Mouse (Mus musculus): ENCODE data around the gene Morn3. TPM values are rescaled to one million over a fixed set of nuclear protein-coding genes. Genes with fewer than 3 reads are reported as not detected.

Morn3 gene
- total and polyA plus RNA-seq, 3 experiments = not detected

GRCm38 (mm10) chr5:123020426-123020825, 26.4 kb downstream of the Morn3 start:
- DNase-seq (ENCODE audit: low spot score) (no peak), ATAC-seq (ENCODE audit: extremely low read depth, insufficient number of reproducible peaks, low FRiP score, poor library complexity, severe bottlenecking) (no peak)
- H3K36me3 ChIP-seq (replicated peaks) = peaks cover 42% of the 10 kb centered on the region
- H3K4me3 ChIP-seq (ENCODE audit: low read depth, low read length) = no peak overlapping the region
- peaks cover 33% of the 10 kb centered on the region for H3K4me1 ChIP-seq (ENCODE audit: insufficient read depth, low read depth, low read length)
- no peaks in the 10 kb centered on the region for H3K27me3 ChIP-seq (ENCODE audit: insufficient read depth, low read length)
- no peak for TF ChIP-seq CTCF (IDR thresholded peaks at IDR 0.05; ENCODE audit: low read depth, low read length)
- no peak for TF ChIP-seq POLR2AphosphoS5 (IDR thresholded peaks at IDR 0.05; ENCODE audit: insufficient replicate concordance, low read depth, low read length)
- no peak for TF ChIP-seq TAL1 (conservative IDR thresholded peaks at IDR 0.05; ENCODE audit: low read depth, low read length)
- no peak for TF ChIP-seq GATA1 (IDR thresholded peaks at IDR 0.05; ENCODE audit: borderline replicate concordance, low read length)
- no peaks in the 10 kb centered on the region for H3K9me3 ChIP-seq (replicated peaks)

DNA sequence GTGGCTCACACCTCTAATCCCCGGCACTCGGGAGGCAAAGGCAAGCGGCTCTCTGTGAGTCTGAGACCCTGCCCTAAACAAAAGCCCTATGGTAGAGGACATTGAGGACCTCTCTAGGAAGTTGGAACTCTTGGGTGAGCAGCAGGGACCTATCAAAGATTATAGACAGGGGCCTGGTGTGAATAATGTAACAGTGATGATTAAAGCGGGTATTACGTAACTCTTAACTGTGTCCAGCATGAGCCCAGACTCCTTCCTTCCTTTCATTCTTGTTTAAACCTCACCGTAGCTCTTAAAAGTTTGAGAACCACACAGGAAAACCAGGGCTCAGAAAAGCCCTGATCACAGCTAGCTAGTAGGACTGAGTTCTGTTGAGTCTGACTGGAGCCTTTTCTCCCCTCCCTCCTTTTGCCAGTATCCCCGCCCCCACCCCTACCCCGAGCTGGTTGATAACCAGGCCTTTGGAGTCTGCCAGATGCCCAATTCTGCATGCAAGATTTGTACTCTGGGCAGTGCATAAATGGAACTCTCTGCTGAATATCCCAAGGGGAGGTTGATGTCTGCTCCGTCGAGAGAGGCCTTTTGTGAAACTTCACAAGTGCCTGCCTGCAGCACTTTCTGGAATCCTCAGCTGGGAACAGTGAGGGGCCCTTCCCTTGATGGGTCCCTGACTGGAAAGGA, 27.3 kb downstream of the Morn3 start:
- ATAC-seq (ENCODE audit: extremely low read depth, insufficient number of reproducible peaks, low FRiP score, poor library complexity, severe bottlenecking) (no peak), DNase-seq (ENCODE audit: low spot score) (no peak)
- H3K36me3 ChIP-seq (replicated peaks) = peaks cover 38% of the 10 kb centered on the region
- H3K27me3 ChIP-seq (ENCODE audit: insufficient read depth, low read length) = no peaks in the 10 kb centered on the region
- no peak for TF ChIP-seq CTCF (IDR thresholded peaks at IDR 0.05; ENCODE audit: low read depth, low read length)
- no peak for TF ChIP-seq GATA1 (IDR thresholded peaks at IDR 0.05; ENCODE audit: borderline replicate concordance, low read length)
- no peak for TF ChIP-seq POLR2AphosphoS5 (IDR thresholded peaks at IDR 0.05; ENCODE audit: insufficient replicate concordance, low read depth, low read length)
- no peak for TF ChIP-seq GATA2 (IDR thresholded peaks at IDR 0.05; ENCODE audit: borderline replicate concordance, low read depth, low read length)
- no peak for TF ChIP-seq TAL1 (conservative IDR thresholded peaks at IDR 0.05; ENCODE audit: low read depth, low read length)
- H3K4me1 ChIP-seq (ENCODE audit: insufficient read depth, low read depth, low read length) = peaks cover 29% of the 10 kb centered on the region
- no peaks in the 10 kb centered on the region for H3K9me3 ChIP-seq (replicated peaks)
- no peak overlapping the region for H3K4me3 ChIP-seq (ENCODE audit: low read depth, low read length)

GRCm38 (mm10) chr5:123017504-123017903, 29.3 kb downstream of the Morn3 start:
- H3K9me3 ChIP-seq (replicated peaks) = no peaks in the 10 kb centered on the region
- no peak for TF ChIP-seq POLR2AphosphoS5 (IDR thresholded peaks at IDR 0.05; ENCODE audit: insufficient replicate concordance, low read depth, low read length)
- no peak for TF ChIP-seq GATA2 (IDR thresholded peaks at IDR 0.05; ENCODE audit: borderline replicate concordance, low read depth, low read length)
- no peak overlapping the region for H3K4me3 ChIP-seq (ENCODE audit: low read depth, low read length)
- H3K4me1 ChIP-seq (ENCODE audit: insufficient read depth, low read depth, low read length) = peaks cover 40% of the 10 kb centered on the region
- DNase-seq (ENCODE audit: low spot score) (no peak), ATAC-seq (ENCODE audit: extremely low read depth, insufficient number of reproducible peaks, low FRiP score, poor library complexity, severe bottlenecking) (no peak)
- peaks cover 36% of the 10 kb centered on the region for H3K36me3 ChIP-seq (replicated peaks)
- no peaks in the 10 kb centered on the region for H3K27me3 ChIP-seq (ENCODE audit: insufficient read depth, low read length)

DNA sequence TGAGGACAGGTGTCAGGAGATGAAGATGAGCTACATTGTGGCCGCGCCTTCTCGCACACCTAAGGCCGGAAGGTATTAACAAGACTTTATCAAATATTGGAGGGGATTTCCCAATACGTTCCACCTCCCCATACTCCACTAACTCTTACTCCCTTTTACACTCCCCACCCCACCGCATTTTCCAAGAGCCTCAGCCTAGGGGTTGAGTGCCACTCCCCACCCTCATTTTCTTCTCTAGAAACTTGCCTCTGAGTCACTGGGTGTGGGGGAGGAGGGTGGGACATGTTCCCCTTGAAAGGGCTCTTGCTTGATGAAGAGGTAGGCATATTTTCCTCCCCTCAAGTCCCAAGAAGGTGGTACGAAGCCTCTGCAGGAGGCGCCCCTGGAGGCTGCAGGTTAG, 30.9 kb downstream of the Morn3 start:
- DNase-seq (ENCODE audit: low spot score) (no peak), ATAC-seq (ENCODE audit: extremely low read depth, insufficient number of reproducible peaks, low FRiP score, poor library complexity, severe bottlenecking) (no peak)
- H3K36me3 ChIP-seq (replicated peaks) = peaks cover 30% of the 10 kb centered on the region
- TF ChIP-seq GATA1 (IDR thresholded peaks at IDR 0.05; ENCODE audit: borderline replicate concordance, low read length) = no peak
- TF ChIP-seq GATA2 (IDR thresholded peaks at IDR 0.05; ENCODE audit: borderline replicate concordance, low read depth, low read length) = no peak
- no peak for TF ChIP-seq TAL1 (conservative IDR thresholded peaks at IDR 0.05; ENCODE audit: low read depth, low read length)
- no peak for TF ChIP-seq CTCF (IDR thresholded peaks at IDR 0.05; ENCODE audit: low read depth, low read length)
- TF ChIP-seq POLR2AphosphoS5 (IDR thresholded peaks at IDR 0.05; ENCODE audit: insufficient replicate concordance, low read depth, low read length) = no peak
- H3K4me1 ChIP-seq (ENCODE audit: insufficient read depth, low read depth, low read length) = peaks cover 40% of the 10 kb centered on the region
- H3K27me3 ChIP-seq (ENCODE audit: insufficient read depth, low read length) = no peaks in the 10 kb centered on the region
- no peaks in the 10 kb centered on the region for H3K9me3 ChIP-seq (replicated peaks)
- H3K4me3 ChIP-seq (ENCODE audit: low read depth, low read length) = peak overlapping the region; percentile 75

DNA sequence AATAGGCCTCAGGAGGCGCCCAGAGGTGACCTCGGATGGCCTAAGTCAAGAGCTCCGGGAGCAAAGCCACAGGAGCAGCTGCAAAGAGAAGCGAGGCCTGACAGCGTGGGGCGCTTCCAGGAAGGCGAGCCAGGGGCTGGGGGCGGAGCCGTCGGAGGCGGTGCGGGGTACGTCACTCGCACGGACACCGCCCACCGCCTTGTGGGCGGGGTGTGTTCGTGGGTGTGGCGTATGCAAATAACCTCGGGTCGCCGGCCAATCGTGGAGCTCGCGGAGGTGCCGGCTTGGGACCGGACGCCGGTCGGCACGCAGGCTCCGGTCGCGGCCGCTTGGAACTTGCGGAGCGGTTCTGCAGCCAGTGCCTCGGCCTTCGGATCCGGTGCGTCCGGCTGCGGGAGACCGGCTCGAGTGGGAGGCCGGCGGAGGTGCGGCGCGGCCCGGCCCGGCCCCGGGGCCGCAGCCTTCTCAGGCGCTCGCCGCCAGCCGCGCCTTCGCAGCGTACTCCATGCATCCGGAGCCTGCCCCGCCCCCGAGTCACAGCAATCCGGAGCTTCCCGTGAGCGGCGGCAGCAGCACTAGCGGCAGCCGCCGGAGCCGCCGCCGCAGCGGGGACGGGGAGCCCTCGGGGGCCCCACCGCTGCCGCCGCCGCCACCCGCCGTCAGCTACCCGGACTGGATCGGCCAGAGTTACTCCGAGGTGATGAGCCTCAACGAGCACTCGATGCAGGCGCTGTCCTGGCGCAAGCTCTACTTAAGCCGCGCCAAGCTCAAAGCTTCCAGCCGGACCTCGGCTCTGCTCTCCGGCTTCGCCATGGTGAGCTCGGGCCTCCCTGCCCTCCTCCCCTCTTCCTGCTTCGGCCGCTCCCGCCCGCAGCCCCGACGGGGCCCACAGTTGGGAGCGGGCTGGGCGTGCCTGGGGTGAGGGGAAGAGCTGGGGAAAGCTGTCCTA, 31.8 kb downstream of the Morn3 start, which contains the start of gene Orai1:
Orai1 (plus strand) TSS at position 322 of the 949 bp plus-strand sequence.
- no peak for TF ChIP-seq POLR2AphosphoS5 (IDR thresholded peaks at IDR 0.05; ENCODE audit: insufficient replicate concordance, low read depth, low read length)
- no peak for TF ChIP-seq TAL1 (conservative IDR thresholded peaks at IDR 0.05; ENCODE audit: low read depth, low read length)
- TF ChIP-seq GATA1 (IDR thresholded peaks at IDR 0.05; ENCODE audit: borderline replicate concordance, low read length) = no peak
- no peak for TF ChIP-seq GATA2 (IDR thresholded peaks at IDR 0.05; ENCODE audit: borderline replicate concordance, low read depth, low read length)
- no peak for TF ChIP-seq CTCF (IDR thresholded peaks at IDR 0.05; ENCODE audit: low read depth, low read length)
- Histone ChIP-seq H3K27me3 (ENCODE audit: insufficient read depth, low read length) (peaks cover 4% of the 10 kb centered on the region; the same call in 1 of the 2 replicates), H3K4me3 (ENCODE audit: low read depth, low read length) (peak within 1 kb of the TSS; percentile 75), H3K9me3 (replicated peaks) (no peaks in the 10 kb centered on the region), H3K4me1 (ENCODE audit: insufficient read depth, low read depth, low read length) (peaks cover 39% of the 10 kb centered on the region), H3K36me3 (replicated peaks) (peaks cover 30% of the 10 kb centered on the region)
- ATAC-seq (ENCODE audit: extremely low read depth, insufficient number of reproducible peaks, low FRiP score, poor library complexity, severe bottlenecking) = peak; percentile 95
- peak; percentile 94 for DNase-seq (ENCODE audit: low spot score)

All from G1E (cell line).